Mouse (Mus musculus) kidney, postnatal 10 days (tissue): Measurements from ENCODE around the gene Fbxo17.
"Not testable (repeated sequence)": the region's sequence is repeated elsewhere in the genome, so short reads cannot be mapped to it uniquely, and the experiment has no call there.

Source experiments
- DNase-seq: peaks from one replicate; pipeline ENCODE4 v3.0.0; 2021; ENCODE audit warnings: mixed read lengths

Gene Fbxo17

DNA sequence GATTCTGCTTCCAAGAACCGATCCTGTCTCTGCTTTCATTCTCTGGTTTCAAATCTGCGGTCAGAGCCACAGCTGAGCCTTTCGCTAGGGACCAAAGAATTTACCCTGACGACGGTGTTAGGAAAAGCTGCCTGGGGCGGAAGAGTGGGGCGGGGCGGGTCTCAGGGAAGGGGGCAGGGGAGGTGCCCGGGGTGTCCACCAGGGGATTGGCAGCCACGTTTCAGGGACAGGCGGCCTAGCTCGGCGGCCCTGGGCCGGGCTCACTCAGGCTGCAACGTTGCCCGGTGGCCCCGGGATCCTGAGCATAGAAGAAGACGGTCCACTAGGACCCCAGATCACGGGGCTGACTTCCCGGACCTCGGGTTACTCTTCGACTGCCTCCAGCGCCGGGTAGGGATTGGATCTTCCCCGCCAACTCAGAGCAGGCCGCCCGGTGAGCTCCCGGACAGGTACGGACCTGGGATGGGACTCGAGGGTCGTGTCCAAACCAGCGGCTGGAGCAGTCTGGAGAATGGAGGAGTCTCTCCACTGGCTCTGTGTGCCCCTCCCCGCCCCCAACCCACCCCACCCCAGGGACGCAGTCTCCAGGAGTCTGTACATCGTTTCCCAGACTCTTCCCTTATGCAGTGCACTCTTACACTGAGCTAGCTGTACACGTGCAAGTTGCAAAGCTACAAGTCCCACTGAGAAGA is at the start of gene Fbxo17:
TSS of gene Fbxo17 (plus strand) at position 215 of the 692 bp plus-strand sequence.
- peak; percentile 75 for DNase-seq

DNA sequence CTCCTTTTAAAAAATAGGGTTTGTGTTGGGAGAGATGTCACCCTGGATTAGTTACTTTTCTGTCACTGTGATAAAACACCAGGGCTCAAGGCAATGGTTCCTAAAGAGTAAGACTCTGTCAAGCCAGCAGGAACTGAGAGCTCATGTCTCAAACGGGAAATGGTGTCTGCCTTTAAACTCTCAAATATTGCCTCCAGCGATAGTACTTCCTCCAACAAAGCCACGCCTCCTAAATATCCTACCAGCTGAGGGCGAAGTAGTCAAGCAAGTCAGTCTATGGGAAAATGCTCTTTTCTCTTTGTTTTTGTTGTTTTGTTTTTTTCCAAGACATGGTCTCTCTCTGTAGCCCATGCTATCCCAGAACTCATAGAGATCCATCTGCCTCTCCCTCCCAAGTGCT is 45.4 kb upstream of the Fbxo17 start:
- no peak for DNase-seq

DNA sequence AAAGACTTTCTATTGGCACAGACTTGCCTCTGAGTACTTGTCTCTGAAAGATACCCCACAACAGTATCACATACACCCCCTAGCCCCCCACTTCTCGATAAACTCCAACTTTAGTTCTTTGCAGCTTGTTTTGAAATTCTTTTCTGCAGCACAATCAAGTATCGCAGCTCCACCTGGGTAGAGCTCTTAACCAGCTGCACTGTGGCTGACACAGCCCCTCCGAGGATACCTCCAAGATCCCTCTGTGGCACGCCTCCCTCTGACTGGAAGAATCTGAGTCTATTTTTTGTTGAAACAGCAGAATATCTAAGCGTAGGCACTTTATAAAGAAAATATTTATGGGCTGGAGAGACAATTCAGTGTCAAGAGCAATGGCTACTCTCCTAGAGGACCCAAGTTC is 44.3 kb upstream of the Fbxo17 start:
- DNase-seq, result no peak

DNA sequence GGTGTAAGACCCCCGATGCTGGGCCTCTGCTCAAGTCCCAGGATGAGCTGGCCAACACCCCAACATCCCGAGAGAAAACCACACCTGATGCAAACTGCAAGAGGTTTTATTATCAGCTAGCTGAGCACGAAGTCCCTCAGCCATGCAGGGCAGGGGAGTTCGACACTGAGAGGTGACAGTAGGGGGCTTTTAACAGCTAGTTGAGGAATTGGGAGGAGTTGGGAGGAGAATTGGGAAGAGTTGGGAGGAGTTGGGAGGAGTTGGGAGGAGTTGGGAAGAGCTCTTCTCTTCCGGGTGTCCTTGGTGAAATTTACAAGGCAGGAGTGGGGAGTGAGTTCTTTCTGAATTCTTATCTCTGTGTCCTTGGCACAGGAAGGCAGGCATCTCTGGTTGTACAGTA is 43.8 kb upstream of the Fbxo17 start:
- DNase-seq, result not testable (repeated sequence)

DNA sequence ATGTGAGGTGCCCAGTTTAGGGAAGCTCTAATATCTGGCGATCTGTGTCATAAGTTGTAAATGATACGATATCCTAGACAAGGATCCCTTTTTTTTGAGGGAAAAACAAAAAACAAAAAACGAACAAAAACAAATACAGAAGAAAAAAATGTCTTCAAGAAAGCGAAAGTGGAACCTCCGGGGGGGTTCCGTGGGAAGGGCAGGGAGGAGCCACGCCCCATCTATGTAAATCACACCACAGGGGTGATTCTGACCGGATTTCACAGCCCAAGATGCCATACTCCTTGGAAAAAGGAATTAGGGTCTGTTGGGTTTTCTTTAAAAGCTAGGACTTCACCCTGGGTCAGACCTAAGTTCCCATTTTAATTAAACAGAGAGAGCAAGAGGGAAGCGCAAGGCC is 41.6 kb upstream of the Fbxo17 start:
- DNase-seq, result no peak

DNA sequence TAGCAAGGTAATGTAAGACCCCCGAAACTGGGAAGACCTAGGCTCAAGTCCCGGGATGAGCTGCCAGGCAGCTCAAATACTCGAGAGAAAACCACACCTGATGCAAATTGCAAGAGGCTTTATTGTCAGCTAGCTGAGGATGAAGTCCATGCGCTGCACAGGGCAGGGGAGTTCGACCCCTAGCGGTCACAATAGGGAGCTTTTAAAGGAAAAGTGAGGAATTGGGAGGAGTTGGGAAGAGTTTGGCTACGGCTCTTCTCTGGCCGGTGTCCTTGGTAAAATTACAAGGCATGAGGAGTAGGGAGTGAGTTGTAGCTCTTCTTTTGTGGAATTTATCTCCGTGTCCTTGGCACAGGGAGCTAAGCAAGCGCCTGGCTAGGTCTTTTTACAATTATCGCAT is 40.9 kb upstream of the Fbxo17 start:
- peak; percentile 34 for DNase-seq

DNA sequence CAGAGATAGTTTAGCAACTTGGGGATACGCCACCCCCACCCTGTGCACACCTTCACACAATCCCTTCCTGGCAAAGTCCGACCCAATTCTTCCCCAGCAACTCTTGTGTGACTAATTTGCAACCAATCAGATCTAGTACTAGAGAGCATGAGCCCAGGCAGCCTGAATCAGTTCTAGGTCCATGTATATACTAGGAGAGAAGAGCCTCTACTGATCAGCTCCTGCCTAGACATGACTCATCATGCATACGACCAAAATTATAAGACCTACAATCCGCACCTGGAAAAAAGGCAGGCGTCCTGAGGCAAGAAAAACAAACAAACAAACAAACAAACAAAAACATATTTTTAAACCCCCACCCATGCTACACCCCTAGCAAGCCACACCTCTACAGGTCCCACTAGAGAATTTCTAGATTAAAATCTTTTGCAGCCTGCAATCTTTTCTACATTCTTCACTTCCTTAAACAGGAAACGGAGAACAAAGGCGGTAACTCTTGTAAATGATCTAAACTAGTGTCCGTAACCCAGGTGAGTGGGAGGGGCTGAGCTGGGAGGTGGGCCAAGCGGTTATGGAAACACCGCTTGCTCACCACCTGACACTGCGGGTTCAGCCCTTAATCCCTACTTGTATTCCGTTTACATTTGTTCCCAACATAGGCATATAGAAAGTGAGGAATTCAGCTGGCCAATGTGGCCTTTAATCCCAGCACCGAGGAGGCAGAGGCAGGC is 39.6 kb upstream of the Fbxo17 start:
- DNase-seq, result no peak

DNA sequence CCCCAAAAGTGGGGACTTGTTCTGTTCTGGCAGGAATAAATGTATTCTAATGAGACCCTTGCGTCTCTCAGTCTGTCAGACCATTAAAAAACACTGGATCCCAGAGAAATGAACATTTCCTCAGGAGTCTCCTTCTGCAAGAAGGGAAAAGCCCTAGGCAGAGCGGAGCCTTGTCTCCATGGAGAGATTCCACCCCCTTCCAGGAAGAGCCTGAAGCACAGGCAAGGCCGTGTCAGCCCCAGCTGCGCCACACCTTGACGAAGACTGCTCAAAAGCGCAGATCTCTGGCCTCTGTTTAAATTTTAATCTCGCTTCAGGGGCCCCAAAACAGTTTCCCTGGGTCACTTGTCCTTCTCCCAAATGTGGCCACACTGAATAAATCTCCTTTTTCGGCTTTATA is 39.0 kb upstream of the Fbxo17 start:
- DNase-seq, result no peak

DNA sequence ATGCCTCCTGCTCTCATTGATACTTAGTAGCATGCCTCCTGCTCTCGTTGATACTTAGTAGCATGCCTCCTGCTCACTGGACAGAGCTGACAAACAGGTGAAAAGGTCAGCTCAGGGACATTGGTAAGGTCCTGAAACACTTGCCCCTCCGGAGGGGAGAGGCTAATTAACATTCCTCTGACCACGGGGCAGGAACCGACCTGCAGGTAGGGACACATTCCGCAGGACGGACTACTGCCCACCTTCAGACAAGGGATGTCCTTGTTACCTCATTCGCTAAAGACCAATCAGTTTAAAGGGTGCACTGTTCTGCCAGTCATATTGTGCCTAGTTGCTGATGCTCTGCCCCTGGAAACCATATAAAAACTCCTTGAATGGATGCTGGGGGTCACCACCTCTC is 25.5 kb upstream of the Fbxo17 start:
- DNase-seq, result no peak

DNA sequence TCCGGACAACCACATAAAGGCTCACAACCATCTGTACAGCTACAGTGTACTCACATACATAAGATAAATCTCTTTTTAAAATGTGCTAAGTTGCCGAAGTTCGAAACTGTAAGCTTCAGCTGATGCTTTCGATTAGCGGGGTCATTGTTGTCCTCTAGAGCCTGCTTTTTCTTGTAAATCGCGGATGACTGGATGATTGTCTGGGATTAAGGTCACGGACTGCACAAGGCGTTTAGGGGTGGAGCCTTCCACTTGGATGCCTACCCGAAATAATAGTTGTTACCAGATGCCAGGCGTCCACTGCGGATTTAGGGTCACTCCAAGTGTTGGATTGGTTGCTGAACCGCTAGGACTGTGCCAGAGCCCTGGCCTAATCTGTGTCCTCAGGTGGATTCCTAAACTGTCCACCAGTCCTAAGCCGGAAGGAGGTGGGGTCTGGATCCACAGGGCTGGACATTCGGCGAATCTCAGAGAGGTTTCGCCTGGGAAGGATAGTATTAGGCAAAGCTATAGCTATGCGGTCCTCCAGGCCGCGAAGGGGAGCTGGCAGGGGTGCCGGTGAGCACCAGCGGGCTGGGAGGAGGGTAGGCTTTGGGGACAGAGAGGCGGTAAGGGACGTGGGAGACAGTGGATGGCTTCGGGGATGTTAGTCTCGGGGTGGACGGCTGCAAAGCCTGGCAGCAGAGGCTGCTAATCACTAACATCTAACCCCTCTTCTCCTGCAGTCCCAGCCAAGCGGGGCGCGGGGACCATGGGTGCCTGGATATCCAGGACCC is 23.9 kb upstream of the Fbxo17 start, which contains the start of gene Fbxo27:
TSS of gene Fbxo27 (plus strand) at position 305 of the 776 bp plus-strand sequence.
- DNase-seq, result peak; percentile 25

DNA sequence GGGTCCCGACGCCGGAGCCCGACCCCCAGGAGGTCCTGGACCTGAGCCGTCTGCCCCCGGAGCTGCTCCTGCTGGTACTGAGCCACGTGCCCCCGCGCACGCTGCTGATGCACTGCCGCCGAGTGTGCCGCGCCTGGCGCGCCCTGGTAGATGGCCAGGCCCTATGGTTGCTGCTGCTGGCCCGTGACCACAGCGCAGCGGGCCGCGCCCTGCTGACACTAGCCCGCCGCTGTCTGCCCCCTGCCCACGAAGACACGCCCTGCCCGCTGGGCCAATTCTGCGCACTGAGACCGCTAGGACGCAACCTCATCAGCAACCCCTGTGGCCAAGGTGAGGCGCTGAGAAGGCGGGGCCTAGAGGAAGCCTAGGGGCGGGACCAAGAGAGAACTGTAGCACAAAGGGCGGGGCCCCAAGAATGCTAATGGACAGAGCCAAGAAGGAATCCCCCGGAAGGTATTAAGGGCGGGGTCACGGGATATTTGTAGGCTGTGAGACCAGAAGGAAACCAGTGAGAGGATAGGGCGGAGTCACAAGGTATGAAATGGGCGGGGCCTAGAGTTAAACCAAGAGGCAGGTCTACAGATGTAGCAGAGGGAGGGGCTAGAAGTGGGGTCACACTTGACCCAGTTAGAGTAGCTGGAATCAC is 23.2 kb upstream of the Fbxo17 start:
- DNase-seq, result peak; percentile 82

DNA sequence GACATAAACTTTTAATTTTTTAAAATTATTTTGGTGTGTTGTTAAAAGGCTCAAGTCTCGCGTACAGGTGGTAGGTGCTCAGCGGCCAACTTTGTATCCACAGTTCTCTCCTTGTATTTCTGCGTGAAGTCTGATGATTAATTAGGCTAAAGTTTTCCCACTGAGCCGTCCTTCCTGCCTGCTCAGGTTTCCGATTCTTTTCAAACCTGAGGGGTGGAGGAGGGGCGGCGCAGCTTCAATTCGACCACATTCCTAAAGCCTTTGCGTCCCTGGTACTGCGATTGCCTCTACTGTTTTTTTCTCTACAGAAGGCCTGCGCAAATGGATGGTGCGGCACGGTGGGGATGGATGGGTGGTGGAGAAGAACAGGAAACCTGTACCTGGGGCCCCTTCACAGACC is 22.2 kb upstream of the Fbxo17 start:
- DNase-seq, result peak; percentile 34

DNA sequence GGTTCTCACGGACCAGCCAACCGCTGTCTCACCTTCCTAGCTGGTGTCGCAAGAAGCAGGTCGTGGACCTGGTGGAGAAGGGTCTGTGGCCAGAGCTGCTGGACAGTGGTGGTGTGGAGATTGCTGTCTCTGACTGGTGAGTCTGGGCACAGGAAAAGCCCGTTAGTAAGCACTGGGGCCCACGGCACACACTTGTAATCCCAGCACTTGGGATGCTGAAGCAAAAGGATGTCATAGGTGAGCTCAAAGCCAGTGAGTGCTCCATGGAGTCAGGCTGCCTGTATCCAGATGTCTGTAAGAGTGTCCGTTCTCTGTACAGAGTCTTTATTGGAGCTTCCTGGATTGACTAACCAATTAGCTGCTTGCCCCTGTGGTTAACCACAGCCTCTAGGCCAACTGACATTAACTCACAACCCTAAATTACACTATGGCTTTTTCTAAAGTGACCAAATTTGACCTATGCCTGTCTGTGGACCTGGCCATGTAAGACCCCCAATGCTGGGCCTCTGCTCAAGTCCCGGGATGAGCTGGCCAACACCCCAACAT is 21.6 kb upstream of the Fbxo17 start:
- no peak for DNase-seq

DNA sequence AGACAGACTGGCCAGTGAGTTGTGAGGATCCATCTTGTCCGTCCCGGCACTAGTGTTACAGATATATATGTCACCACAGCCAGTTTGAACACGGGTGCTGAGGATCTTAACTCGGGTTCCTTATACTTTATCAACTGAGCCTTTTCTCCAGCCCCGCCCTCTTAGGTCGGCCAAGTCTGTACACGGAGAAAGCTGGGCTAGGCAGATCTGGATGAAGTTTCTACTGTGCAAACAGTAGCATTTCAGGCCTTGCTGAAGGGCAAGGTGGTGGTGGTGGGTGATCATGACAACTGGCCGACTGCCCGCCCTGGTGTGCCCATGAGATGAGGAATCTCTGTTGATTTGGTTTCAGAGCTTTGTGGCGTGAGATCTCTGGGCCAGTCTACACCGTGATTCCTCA is 19.3 kb upstream of the Fbxo17 start:
- DNase-seq, result no peak

DNA sequence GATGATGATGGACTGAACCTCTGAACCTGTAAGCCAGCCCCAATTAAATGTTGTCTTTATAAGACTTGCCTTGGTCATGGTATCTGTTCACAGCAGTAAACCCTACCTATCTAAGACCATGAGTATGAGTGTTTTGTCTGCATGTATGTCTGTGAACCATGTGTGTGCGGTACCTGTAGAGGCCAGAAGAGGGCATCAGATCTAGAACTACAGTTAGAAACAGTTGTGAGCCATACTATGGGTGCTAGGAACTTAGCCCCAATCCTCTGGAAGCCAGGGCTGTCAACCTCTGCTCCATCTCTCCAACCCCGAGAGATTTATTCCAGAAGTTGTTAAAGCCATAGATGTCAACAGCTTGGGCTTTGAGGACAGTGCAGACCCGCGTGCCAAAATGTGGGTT is 16.3 kb upstream of the Fbxo17 start:
- DNase-seq, result no peak

DNA sequence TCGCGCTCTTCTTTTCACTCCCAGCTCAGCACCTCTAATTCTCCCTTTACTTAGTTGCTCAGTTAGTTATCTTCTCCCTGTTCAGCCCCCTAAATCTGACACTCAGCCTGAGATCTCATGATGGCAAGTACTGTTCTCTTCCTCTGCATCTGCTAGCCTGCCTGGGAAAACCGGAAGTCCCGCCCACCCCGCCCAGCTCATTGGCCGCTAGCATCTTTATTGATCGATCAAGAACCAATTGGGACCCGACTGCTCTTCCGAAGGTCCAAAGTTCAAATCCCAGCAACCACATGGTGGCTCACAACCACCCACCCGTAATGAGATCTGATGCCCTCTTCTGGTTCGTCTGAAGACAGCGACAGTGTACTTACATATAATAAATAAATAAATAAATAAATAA is 15.3 kb upstream of the Fbxo17 start:
- not testable (repeated sequence) for DNase-seq

DNA sequence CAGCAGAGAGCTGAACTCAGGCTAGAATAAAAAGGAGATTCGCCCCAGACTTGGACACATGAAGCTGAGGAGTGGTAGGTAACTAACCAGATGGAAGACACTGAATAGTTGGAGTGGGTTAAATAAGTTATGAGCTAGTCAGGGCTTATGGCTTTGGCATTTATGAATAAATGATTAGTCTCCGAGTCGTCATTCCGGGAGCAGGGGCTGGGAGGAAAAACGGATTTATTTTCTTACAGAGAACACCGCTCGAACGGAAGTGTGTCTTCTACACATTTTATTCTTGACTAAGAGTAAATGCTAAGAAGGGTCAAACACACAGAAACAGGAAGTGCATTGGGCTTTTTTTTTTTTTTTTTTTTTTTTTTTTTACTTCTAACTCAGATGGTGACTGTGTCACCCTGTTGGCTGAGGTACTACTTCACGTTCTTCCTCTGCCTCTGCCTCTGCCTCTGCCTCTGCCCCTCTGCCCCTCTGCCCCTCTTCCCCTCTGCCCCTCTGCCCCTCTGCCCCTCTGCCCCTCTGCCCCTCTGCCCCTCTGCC is 13.9 kb upstream of the Fbxo17 start:
- DNase-seq, result no peak

DNA sequence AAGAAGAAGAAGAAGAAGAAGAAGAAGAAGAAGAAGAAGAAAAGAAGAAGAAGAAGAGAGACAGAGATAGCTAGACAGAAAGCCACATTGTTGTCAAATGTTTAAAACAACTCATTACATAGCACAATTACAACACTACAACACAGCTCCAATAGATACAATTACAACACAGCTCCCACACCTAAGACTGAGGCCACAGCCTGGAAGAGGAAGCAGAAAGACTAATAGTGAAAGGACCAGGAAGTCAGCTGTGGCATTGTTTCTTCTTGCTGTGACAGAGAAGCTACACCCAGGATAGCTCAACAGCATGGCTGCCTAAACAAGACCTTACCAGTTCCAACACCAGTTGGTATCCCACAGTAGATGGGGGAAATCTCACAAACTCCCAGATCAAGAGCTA is 7.2 kb upstream of the Fbxo17 start:
- DNase-seq, result no peak

DNA sequence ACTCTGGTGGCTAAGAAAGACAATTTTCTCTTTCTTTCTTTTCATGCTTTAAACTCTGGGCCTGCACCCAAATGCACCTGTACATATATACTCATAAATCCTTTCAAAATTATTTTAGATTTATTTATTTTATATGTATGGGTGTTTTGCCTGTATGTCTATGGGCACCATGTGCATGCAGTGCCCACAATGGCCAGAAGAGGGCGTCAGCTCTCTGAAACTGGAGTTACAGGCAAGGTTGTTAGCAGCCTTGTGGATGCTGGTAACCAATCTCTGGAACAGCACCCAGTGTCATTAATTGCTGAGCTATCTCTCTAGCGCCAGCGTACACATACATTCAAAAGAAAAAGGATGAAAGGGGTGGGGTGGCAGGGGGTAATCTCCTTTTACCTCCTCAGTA is 5.6 kb upstream of the Fbxo17 start:
- no peak for DNase-seq

DNA sequence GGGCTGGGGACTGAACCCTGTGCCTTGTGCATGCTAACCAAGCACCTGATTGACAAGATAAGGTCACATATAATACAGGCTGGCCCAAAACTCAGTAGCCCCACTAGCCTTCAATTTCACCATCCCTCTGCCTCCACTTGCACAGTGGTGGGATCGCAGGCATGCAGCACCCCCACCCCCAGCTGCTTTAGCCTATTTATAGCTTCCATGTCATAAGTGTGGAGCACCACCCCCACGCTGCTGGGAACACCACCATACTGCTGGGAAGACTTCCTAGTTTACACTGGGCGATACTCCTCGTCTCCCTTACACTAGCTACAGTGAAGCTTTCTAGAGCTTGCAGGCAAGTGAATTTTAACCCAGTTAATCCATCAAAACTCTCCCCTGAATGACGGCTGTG is 1.9 kb upstream of the Fbxo17 start:
- DNase-seq, result no peak

DNA sequence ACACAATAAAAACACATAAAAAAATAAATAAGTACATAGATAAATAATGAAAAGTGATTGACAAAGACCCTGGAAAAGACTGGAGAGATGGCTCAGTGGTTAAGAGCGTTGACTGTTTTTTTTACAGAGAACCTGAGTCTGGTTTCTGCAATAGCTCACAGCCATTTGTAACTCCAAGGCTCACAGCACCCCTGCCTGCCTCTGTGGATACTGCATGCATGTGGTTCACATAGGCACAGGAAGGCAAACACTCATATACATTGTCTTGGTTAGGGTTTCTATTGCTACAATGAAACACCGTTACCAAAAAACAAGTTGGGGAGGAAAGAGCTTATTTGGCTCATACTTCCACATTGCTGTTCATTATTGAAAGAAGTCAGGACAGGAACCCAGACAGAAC is 1.0 kb upstream of the Fbxo17 start:
- DNase-seq, result no peak

DNA sequence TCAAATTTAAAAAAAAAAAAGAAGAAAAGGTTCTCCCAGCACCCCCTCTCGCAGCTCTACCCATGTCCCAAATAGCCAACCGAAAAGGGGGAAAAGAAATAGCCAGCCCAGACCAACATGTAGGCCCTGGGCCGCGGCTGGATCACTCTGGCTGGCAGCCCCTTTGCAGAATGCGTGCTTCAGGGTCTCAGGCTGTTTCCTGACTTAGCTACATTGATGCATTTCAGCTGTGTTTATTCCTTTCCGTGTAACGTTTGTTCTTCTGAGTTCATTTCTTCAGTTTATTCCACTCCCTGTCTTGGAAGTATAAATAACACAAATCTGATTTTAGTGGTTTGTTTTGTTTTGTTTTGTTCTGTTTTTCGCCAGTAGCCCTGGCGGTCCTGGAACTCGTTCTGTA is 1.1 kb downstream of the Fbxo17 start:
- no peak for DNase-seq

DNA sequence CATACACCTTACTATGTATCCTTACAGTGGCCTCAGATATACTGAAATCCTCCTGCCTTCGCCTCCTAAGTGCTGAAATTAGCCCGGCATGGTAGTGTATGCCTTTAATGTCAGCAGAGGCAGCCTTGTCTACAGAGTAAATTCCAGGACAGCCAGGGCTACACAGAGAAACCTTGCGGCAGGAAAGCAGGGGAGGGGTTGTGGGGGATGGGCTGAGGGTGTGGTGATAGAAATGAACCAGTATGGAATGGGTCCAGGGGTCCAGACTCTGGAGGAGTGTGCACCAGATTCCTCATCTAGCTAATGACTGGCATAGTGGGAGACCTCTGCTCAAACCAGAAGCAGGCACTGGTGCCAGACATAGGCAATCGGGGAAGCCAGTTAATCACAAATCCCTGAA is 2.6 kb downstream of the Fbxo17 start:
- no peak for DNase-seq
